Mouse (Mus musculus) left cerebral cortex, postnatal 4 days (tissue): Measurements from ENCODE around the gene Defb29. TPM values are rescaled to one million over a fixed set of nuclear protein-coding genes. Genes with fewer than 3 reads are reported as not detected.

Experiments used
- DNase-seq: peaks from one replicate; pipeline ENCODE4 v3.0.0-alpha.2; 2022
- intact Hi-C: fragments of 180-260 bp; cut with DNase I; formaldehyde crosslinking; loops from one replicate; pipeline ENCODE4 v1.15.1; 2025
- total RNA-seq, 2 experiments: library from RNA; stranded (reverse); gene quantifications; 2 replicates each; pipeline ENCODE4 v1.2.3; 2021

The Defb29 gene
- not detected for total RNA-seq

DNA sequence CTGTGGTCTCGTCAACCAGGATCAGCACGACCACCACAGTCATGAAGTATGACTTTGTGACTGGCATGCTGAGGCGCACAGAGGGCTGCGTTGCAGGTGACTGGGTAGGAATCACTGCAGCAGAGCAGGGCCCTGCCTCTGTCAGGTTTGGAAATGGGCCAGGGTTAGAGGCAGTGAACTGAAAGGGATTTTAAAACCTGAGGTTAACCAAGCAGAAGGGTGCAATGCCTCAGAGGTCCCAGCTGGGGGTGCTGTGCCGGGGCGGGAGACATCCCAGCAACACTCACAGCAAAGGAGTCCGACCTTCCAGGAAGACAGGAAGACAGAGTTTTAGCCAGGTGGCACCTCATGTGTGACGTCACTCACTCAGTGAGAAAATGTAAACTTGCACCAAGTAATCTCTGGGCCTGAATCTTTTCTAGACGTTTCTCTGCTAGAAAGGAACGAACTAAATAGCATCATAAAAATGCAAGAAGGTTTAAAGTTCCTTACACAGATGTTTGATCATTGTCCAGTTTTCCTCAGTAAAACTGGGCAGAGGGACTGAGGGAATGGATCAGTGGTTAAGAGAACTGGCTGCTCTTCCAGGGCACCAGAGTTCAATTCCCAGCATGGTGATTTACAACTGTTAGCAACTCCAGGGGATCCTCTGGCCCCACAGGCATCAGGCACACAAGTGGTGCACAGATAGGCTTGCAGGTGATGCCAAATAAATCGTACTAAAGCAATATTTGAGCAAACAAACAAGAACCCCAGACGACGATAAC, at the start of gene Defb29:
Gene Defb29, minus strand, starts transcription at position 155 of the 767 bp plus-strand sequence.
- intact Hi-C loops = no loop called here
- DNase-seq = peak; percentile 4

DNA sequence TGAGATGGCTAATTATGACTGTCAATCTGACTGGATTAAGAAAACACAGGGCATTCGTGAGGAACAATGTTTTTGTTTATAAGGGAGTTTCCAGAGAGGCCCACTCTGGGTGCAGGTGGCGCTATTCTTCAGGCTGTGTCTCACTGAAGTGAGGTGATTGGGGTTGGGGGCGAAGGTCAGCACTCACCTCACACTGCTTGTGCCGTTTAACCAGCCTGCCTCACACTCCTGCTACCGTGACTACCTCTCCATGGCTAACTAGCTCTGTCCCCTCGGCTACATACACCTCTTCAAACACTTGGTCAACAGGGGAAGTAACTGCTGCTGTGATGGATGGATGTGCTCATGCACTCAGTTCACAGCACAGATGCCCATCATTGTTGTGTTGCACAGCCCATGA, 49.1 kb upstream of the Defb29 start:
- DNase-seq = no peak
- intact Hi-C loops = no loop called here

DNA sequence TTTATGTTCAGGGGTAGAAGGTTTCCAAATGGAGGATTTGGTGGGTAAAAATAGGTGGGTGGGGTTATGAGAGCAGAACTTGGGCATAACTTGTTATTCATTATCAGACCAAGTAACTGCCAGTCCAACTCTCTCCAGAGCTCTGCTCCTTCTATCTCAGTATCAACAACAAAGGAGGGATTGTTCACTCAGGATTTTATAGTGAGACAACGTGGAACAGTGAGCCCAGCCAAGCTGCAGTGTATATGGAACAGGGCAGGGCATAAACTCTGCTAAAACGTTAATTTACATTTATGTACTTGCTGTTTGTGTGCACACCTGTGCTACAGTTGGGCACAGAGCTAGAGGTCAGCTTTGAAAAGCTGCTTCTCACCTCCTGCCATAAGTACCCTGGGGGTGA, 48.6 kb upstream of the Defb29 start:
- intact Hi-C loops = no loop called here
- DNase-seq = no peak

DNA sequence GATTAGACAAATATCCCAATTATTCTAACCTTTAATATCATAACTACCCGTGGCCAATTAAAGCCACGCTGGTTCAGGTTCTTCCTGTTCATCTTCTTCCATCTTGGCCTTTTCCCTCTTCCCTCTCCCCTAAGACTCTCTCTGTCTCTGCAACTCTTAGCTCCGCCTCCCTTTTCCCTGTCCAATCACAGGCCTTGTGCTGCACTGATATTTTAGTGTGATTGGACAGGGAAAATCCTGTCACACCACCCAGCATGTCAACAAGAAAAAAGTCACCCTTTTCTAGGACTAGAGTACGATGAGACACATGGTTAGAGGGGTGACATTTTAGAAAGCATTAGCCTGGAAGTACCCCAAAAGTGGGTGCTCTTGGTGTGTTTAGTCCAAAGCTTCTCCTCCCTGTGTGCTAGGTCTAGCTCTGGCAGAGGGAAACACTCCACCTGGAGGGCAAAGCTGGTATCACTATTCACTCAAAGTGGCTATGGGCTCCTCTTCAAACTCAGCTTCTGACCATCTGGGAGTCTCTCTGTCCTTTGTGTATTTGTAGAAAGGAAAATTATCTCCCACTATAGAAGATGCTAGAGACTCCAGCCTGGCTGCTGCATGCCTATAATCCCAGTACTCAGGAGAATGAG, 47.1 kb upstream of the Defb29 start:
- intact Hi-C loops = no loop called here
- DNase-seq = peak; percentile 10

DNA sequence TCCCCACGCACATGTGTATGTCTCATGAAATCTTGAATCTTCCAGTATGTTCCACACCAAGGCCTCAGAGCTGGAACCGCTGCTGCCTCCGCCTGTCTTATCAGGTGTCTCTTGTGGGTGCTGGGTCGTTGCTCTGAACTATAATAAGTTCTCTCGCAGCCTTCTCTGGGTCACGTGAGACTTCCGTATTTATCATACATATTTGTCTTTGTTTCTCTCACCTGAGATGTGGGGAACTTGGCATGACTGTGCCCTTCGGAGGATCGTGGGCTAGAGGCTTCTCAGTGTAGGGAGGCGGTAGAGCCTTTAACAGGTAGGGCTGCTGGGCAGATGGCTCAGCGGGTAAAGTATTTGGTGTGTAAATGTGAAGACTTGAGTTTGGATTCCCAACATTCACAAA, 40.7 kb upstream of the Defb29 start:
- DNase-seq = no peak
- intact Hi-C loops = no loop called here

DNA sequence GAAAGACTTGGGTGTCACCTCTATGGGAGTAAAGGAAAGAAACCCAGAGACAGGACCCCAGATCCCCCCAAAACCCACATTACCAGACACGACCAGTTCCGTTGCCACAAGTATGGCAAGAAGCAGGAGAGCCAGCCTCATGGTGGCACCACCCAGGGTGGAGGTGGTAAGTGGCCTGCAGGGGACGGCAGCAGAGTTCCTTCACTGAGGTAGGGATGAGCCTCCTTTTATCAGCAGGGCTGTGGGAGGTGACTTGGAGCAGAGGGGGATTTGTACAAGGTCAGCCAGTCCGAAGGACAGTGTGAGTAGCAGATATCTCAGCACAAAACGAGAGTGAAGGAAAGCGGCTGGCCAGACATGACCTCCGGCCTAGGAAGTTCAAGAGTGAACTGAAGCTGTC, 40.2 kb upstream of the Defb29 start, which contains the start of gene Defb19:
Gene Defb19, minus strand, starts transcription at position 206 of the 400 bp plus-strand sequence.
- intact Hi-C loops = no loop called here
- DNase-seq = no peak

DNA sequence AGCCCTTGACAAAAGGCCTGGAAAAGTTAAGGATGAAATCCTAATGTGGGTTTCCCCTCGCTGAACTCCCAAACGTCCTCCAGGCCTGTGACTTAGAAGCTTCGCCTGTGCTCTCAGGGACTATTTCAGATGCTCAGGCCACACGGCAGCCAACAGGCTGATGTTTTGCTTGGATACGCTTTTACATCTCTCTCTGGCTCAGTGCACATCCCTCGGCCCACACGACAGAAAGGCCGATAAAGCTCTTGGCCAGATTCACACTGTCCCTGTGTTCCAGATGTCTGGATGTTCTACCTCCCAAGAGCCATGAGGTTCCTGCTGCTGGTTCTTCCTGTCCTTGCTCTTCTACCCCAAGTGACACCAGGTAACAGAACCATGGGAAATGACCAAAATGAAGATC, 33.6 kb upstream of the Defb29 start:
- DNase-seq = no peak
- intact Hi-C loops = no loop called here

DNA sequence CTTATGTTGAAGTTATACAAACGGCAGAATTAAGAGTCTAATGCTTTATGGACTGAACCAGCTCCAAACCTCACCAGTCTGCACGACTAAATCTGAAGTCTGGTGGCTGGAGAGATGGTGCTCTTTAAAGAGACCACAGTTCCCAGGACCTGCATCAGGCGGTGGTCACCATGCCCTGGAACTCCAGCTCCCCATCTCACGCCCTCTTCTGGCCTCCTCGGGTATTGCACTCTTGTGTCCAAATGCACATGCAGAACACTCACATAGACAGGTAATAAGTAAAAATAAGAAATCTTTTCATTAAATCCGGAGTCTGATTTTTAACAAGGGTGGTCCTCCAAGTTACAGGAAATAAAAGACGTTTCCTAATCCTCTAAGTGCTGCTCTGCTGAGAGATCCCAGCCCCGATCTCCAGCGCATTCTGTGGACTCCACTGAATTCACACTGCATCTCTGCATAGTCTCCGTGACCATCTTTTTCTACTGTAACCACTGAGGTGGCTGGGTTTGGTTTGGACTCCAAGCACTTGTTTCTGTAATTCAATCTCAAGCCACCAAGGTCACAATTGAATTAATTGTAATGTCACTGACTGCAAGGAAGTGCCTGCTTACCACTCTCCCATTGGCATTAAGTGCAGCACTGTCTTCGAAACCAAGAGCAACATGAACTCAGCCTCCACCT, 32.4 kb upstream of the Defb29 start, which contains the start of gene Defb21:
Gene Defb21, plus strand, starts transcription at position 631 of the 681 bp plus-strand sequence.
- peak; percentile 16 for DNase-seq
- intact Hi-C loops = no loop called here

DNA sequence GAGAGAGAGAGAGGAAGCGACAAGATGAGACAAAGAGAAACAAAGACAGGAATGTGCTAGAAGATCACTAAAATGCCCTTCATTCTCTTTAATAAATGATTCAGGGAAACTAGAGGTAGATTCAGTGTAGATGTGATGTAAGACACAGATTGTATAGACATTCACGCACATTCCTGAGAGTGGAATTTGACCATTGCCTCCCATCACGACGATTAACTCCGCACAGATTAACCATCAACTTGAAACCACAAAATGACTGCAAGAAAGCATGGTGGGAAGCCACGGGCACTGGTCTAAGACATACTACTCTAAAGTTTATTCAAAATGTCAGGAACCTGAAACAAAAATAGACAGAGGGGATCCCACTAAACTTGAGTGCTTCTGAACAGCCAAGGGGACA, 30.4 kb upstream of the Defb29 start:
- DNase-seq = no peak

DNA sequence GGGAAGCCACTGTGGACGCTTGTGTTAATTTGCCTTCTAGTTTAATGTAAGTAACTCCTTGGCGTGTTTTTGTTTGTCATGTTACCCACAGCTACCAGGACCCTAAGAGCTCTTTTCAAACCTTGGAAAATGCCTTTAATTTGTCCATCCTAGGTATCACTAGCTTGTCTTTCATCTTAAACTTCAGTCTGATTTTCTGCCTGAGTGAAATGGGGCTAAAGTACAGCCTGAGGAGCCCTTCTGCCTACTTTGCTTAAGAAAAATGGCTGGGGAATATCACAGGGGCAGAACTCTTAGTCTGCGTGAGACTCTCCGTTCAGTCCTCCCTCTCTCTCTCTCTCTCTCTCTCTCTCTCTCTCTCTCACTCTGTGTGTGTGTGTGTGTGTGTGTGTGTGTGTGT, 30.0 kb upstream of the Defb29 start:
- intact Hi-C loops = no loop called here
- DNase-seq = no peak

More for the DNA sequence above, 30.4 kb upstream of the Defb29 start:
- intact Hi-C loops = no loop called here

DNA sequence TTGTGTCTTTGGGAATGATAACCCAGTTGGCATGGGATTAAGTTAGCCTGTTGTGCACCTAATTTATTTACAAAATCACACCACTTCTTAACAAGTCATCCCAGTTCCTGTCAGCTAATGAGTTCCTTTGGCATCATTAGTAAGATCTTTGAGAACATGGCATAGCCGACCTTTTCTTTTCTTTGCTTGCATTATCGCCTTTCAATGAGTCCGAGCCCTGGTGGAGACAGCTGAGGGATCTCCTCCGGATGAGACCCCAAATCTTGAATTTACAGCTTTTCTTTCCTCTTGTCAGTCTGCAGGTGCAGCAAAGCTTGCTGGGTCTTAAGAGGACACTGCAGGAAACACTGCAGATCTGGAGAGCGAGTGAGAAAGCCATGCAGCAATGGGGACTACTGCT, 29.1 kb upstream of the Defb29 start, which contains the start of gene Gm17416:
Gene Gm17416, plus strand, starts transcription at position 301 of the 400 bp plus-strand sequence.
- intact Hi-C loops = no loop called here
- no peak for DNase-seq

DNA sequence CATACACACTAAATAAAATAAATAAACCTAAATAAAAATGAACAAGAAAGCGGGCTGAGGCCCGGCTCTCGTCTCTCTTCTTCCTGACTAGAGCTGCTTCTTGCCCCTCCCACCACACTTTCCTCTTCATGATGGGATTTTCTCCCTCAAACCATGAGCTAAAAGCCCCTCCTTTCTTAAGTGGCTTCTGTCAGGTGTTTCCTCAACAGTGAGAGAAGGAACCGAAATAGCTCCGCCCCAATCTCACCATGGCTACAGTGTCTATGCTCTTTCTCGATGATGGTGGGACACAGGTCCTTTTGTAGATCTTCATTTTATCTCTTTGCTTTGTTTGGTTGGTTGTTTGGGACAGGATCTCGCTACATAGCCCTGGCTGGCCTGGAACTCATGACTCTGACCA, 16.8 kb upstream of the Defb29 start:
- intact Hi-C loops = no loop called here
- DNase-seq = no peak

DNA sequence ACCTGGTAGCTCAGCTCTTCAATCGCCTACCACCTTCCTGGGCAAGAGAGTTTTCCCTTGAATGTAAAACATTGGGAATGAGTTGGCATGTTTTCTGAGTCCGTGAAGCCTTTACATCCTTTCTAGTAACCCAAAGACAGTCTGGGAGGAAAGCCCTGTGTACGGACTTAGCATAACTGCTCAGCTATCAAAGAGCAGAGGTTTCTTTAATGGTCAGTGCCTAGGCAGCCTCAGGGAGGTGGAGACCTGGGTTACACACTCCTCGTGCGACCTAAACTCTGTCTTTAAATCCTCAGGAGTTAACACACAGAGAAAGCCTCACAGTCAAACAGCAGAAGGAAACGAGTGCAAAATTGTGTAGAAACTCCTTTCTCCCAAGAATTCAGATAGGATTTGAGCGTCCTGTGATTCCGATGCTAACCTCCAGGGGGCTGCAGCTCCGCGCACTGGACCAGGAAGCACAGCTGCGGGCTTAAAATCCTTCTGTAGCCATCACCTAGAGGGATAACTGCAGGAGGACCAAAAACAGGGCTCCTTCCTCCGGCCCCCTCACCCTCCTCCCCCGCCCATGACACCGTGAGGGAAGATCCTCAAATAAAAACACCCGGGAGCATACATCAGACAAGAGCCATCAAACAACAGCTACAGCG, 14.0 kb upstream of the Defb29 start:
- DNase-seq = peak; percentile 59
- intact Hi-C loops = no loop called here

DNA sequence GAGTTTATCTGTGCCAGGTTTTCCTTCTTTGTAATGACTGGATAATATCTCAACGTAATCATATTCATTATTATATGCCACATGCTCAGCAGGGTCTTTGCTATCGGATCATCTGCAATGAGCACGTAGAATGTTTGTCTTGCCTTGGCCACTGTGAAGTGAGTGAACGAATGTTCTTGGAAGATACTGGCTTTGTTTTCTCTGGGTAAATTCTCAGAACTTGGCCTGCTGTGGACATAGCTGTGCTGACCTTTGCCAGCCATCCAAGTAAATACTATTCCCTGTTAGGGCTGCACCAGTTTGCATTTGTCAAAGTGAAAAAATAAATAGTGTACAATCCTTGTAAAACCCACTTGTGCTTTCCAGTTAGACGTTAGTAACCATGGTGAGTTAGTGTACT, 8.2 kb upstream of the Defb29 start:
- DNase-seq = no peak
- intact Hi-C loops = no loop called here

DNA sequence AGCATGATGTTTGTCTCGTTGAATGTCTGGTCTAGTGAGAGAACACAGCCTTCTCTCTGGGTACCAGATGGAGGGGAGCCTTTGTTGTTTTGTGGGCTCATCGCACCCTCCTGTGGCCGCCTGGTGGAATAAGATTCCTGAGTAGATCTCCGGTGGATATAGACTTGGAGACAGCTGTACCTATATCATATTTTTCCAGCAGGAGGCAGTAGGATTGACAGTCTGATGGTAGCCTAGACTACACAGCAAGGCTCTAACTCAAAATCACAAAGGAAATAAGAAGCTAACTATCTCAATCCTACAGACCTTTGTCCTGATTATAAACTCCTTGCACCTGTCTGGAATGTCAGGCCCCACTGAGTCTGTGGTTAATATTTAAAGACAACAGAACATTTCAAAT, 4.8 kb upstream of the Defb29 start:
- intact Hi-C loops = loop anchor here (2.0 kb wide), 1 partner anchor 76 kb away; no protein-coding TSS in a partner anchor
- DNase-seq = peak; percentile 64

DNA sequence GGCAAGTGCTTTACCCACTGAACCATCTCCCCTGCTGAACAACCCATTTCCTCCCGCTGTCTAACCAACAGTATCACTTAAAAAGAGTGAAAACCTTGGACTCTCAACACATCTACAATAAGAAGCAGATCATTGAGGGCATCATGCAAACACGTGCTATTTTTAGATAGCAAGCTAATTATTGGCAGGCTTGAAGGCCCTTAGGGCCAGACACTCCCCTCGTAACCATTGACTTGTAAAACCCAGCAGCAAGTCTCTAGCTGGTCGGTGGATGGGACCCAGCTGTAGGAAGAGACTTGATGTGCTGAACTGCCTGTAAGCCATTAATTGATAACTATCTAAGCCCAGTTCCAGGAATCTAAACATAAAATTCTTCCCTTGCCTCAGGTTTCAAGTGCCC, 3.6 kb upstream of the Defb29 start:
- DNase-seq = no peak
- intact Hi-C loops = no loop called here

DNA sequence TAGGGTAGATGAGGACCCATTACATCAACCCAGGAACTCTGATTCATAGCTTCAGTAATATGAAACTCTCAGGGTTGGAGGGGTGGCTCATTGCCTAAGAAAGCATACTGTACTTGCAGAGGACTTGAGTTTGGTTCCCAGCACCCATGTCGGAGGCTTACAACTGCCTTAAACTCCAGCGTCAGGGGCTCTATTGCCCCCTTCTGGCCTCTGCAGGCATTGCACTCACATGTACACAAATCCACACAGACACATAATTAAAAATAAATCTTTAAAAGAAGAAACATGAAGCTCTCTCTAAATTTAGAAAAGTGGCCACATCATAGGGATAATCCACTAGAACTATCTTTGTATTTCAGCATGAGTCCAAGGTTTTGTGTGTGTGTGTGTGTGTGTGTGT, 3.0 kb upstream of the Defb29 start:
- DNase-seq = no peak

DNA sequence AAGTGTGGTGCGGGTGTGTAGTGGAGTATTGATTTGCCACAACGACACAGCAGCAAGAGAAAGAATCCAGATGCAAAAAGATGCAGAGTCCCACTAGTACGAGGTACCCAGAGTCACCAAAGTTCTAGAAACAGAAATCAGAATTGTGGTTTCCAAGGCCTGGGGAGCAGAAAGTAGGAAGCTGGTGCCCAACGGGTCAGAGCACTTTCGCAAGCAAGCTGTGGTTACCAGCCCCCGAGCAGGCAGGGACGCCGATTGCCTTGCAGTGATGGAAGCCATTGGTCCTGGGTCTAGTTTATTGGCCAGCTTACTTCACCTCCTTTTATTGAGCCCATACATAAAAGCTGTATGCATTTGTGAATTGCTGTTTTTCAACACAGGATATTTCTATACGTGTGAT, 2.1 kb upstream of the Defb29 start:
- DNase-seq = no peak
- intact Hi-C loops = no loop called here

More for the DNA sequence above, 3.0 kb upstream of the Defb29 start:
- intact Hi-C loops = no loop called here

DNA sequence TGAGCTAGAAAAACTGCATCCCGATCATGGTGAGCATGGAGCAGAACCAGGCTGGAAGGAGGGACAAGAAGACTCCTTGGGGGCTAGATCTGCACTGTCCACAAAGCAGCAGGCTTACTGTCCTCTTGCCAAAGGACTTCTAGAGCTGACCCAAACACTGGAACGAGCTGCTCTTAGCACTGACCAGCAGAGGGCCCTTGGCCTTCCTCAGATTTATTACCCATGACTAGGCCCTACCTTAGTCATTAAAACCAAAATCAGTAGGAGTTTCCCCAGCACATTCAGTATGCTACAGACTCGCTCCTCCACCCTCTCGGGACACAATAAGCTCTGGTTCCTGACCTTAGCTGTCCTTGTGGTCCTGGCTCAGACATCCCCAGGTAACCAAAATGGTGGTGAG, 21.9 kb downstream of the Defb29 start, which contains the start of gene Defb28:
Gene Defb28, plus strand, starts transcription at position 275 of the 400 bp plus-strand sequence.
- no peak for DNase-seq
- intact Hi-C loops = no loop called here

DNA sequence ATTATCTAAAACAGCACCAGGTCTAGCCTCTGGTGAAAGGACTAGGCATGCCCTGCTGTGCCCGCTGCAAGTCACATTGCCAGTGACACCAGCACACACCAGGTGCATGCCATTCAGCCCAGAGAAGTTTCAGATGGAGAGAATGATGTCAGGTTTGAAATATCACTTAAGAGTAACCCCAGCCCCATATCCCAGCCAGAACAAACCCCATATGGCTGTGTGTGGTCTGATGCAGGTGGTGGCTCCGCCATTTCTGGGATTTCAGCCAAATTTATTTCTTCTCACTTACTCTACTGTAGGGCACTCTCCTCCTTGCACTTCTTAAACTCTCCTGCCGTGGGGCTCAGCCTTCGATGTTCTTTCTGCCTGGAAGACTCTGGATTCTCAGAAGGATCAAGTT, 23.8 kb downstream of the Defb29 start:
- DNase-seq = no peak
- intact Hi-C loops = no loop called here

DNA sequence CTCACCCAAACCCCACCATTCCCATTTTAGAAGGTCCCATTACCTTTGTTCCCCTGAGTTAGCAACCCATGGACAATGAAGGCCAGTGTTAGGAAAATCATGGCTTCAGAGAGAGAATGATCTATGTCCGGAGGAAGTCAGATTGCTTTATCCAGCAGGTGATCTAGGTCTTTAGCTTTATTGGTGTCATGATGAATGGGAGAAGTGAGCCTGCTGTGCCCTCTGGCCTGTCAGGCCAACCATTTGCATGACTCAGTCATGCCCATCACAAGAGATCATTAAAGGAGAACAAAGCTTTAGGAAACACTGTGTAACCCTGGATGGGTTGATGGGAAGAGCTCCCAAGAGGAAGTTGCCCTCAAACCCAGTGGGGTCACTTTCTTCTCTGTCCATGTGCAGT, 28.3 kb downstream of the Defb29 start, which contains the start of gene Defb26:
Gene Defb26, minus strand, starts transcription at position 101 of the 400 bp plus-strand sequence.
- no peak for DNase-seq
- intact Hi-C loops = no loop called here
